Mouse (Mus musculus) left cerebral cortex, postnatal 14 days (tissue): ENCODE data around the gene Gm49366. TPM values are rescaled to one million over a fixed set of nuclear protein-coding genes. Genes with fewer than 3 reads are reported as not detected.
"Not testable (repeated sequence)": the region's sequence is repeated elsewhere in the genome, so short reads cannot be mapped to it uniquely, and the experiment has no call there.

ENCODE experiments used
- DNase-seq, 2 experiments: peaks; one replicate each; pipeline ENCODE4 v3.0.0; 2021 to 2022; ENCODE audit warnings: low spot score in 2 of 2, mixed read lengths in 1 of 2
- intact Hi-C: fragments of 180-260 bp; cut with DNase I; formaldehyde crosslinking; loops from one replicate; pipeline ENCODE4 v1.15.1; 2025
- total RNA-seq, 2 experiments: library from RNA; stranded (reverse); gene quantifications; 2 replicates each; pipeline ENCODE4 v1.2.3; 2021

The Gm49366 gene
- total RNA-seq, 2 experiments from 2014 or later = not detected

- intact Hi-C loops, DNase-seq: not testable (repeated sequence)
These were observed 10.4 kb upstream of the Gm49366 start for GRCm38 (mm10) chr12:84028328-84028727.

GRCm38 (mm10) chr12:84029043-84029442, 9.7 kb upstream of the Gm49366 start:
- intact Hi-C loops, DNase-seq: not testable (repeated sequence)

GRCm38 (mm10) chr12:84030659-84031332, 7.9 kb upstream of the Gm49366 start:
- intact Hi-C loops = loop anchor here (2.0 kb wide), 1 partner anchor 58 kb away; no protein-coding TSS in a partner anchor
- peak; percentile 79 to 85 for DNase-seq

GRCm38 (mm10) chr12:84032854-84033253, 5.9 kb upstream of the Gm49366 start:
- DNase-seq = no peak
- intact Hi-C loops = no loop called here

GRCm38 (mm10) chr12:84033302-84033701, 5.4 kb upstream of the Gm49366 start:
- DNase-seq, intact Hi-C loops: not testable (repeated sequence)

- intact Hi-C loops = no loop called here
- DNase-seq = no peak
These were observed 4.6 kb upstream of the Gm49366 start for GRCm38 (mm10) chr12:84034108-84034507.

- DNase-seq, intact Hi-C loops: not testable (repeated sequence)
These were observed 494 bp upstream of the Gm49366 start, which contains the start of gene Acot4 for GRCm38 (mm10) chr12:84038241-84038640. TSS of gene Acot4 (plus strand) at chr12:84038379.

- DNase-seq = no peak
- intact Hi-C loops = no loop called here
These were observed 3.5 kb downstream of the Gm49366 start for GRCm38 (mm10) chr12:84042248-84042647.

- intact Hi-C loops = no loop called here
- no peak for DNase-seq
These were observed 5.3 kb downstream of the Gm49366 start for GRCm38 (mm10) chr12:84044045-84044444.

- intact Hi-C loops = no loop called here
These were observed 8.2 kb downstream of the Gm49366 start for GRCm38 (mm10) chr12:84046906-84047305.

GRCm38 (mm10) chr12:84050744-84051143, 12.0 kb downstream of the Gm49366 start:
- intact Hi-C loops = loop anchor here (10.0 kb wide), 1 partner anchor 336 kb away; no protein-coding TSS in a partner anchor
- DNase-seq = not testable (repeated sequence)

More at GRCm38 (mm10) chr12:84046906-84047305, 8.2 kb downstream of the Gm49366 start:
- DNase-seq = no peak

- DNase-seq = no peak
- intact Hi-C loops = loop anchor here (10.0 kb wide), 1 partner anchor 337 kb away; no protein-coding TSS in a partner anchor
These were observed 13.3 kb downstream of the Gm49366 start, which contains the start of gene Acot3 for GRCm38 (mm10) chr12:84051937-84052474. TSS of gene Acot3 (plus strand) at chr12:84052144.

GRCm38 (mm10) chr12:84052609-84053008, 13.9 kb downstream of the Gm49366 start:
- intact Hi-C loops = loop anchor here (10.0 kb wide), 1 partner anchor 338 kb away; no protein-coding TSS in a partner anchor
- no peak for DNase-seq

GRCm38 (mm10) chr12:84053173-84053572, 14.4 kb downstream of the Gm49366 start:
- intact Hi-C loops = loop anchor here (10.0 kb wide), 1 partner anchor 338 kb away; no protein-coding TSS in a partner anchor

GRCm38 (mm10) chr12:84053679-84054391, 15.1 kb downstream of the Gm49366 start:
- DNase-seq = peak in 1 of 2 experiments; percentile 45
- intact Hi-C loops = loop anchor here (10.0 kb wide), 1 partner anchor 339 kb away; no protein-coding TSS in a partner anchor

More at GRCm38 (mm10) chr12:84053173-84053572, 14.4 kb downstream of the Gm49366 start:
- no peak for DNase-seq

- intact Hi-C loops = loop anchor here (5.0 kb wide), 1 partner anchor 89 kb away; no protein-coding TSS in a partner anchor
These were observed 22.2 kb downstream of the Gm49366 start for GRCm38 (mm10) chr12:84060946-84061345.

GRCm38 (mm10) chr12:84062336-84062735, 23.6 kb downstream of the Gm49366 start:
- no peak for DNase-seq
- intact Hi-C loops = loop anchor here (5.0 kb wide), 1 partner anchor 90 kb away; no protein-coding TSS in a partner anchor

More at GRCm38 (mm10) chr12:84060946-84061345, 22.2 kb downstream of the Gm49366 start:
- DNase-seq = peak in 1 of 2 experiments; percentile 52

- intact Hi-C loops = loop anchor here (5.0 kb wide), 1 partner anchor 91 kb away; no protein-coding TSS in a partner anchor
- DNase-seq = no peak
These were observed 24.5 kb downstream of the Gm49366 start for GRCm38 (mm10) chr12:84063228-84063627.

GRCm38 (mm10) chr12:84063833-84064232, 25.1 kb downstream of the Gm49366 start:
- no peak for DNase-seq
- intact Hi-C loops = loop anchor here (5.0 kb wide), 1 partner anchor 92 kb away; no protein-coding TSS in a partner anchor
